Mouse (Mus musculus) naive thymus-derived CD4-positive, alpha-beta T cell, adult 2 months (primary cell): ENCODE results near the gene Olfr452.

Experiments
- DNase-seq: peaks from one replicate; pipeline ENCODE4 v3.0.0-alpha.2; 2011; ENCODE audit warnings: low read depth

Olfr452 gene

DNA sequence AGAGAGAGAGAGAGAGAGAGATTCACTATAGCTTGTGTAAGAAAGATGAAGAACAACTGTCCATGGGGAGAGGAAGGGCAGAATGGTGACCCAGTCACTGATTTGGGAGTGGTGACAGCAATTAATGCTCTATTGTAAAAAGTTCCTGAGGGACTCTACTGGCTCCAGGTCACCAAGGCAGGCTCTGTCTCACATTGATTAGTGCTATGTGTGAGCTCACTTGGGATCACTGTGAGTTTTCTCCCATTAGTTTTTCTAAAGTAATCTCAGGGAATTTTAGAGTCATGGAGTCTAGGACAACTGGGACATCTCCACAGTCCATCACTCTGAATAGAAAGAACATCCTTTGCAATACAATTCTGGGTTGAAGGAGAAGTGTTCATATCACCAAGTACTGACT, at the start of gene Olfr452:
Gene Olfr452 (plus strand): TSS at position 301 of the 400 bp plus-strand sequence.
- DNase-seq, result no peak

- no peak for DNase-seq
These were observed 45.8 kb upstream of the Olfr452 start, which contains the start of gene Olfr453 for GRCm38 (mm10) chr6:42739071-42739470. Olfr453 (plus strand) TSS chr6:42739371.

GRCm38 (mm10) chr6:42742303-42742702, 42.6 kb upstream of the Olfr452 start:
- DNase-seq, result no peak

DNA sequence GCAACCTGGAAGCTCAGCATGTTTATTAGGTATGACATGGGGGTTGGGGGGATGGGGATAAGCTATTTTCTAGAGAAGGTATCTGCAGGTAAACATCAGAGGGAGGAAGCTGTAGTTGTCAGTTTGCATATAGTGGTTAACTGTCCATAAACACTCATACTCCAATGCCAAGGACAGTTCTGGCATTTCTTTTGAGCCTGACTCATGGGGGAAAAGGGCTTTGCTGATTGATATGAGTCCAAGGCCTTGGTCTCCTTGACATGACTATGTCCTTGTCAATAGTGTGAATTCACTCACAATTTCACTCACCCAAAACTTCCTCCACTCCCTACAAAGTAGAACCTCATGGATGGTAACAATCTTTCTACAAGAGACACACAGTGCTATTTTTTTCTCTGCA, 37.0 kb upstream of the Olfr452 start:
- DNase-seq, result no peak

- no peak for DNase-seq
These were observed 28.8 kb upstream of the Olfr452 start, which contains the start of gene Olfr38 for GRCm38 (mm10) chr6:42756104-42756503. Olfr38 (plus strand) TSS chr6:42756404.

GRCm38 (mm10) chr6:42777066-42777465, 7.8 kb upstream of the Olfr452 start:
- no peak for DNase-seq

GRCm38 (mm10) chr6:42790247-42790948, 5.5 kb downstream of the Olfr452 start:
- DNase-seq, result no peak

DNA sequence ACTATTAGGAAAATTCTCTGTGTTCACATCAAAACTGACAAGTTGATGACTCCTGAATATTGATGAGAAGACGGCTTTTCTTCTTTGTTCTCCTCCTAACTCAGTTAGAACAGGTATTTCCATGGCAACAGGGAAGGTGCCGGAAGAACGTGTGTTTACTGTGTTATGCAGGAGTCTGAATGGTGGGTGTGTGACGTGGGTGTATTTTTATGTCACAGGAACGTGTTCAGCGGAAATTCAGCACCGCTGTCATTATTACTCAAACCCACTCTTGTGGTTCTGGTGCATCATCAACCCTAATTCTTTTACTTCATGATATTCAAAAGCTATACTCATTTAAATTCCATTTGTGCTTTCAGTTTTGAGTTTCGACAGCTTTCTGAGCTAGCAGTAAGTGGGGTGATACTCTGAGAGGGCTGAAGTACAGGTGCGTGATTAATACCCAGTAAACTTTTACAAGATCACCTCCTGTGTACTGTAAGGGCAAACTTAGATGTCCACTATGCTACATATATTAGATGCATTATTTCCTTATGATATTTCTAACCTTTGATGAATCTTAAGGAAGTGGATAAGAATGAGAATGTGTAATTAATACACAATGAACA, 6.2 kb downstream of the Olfr452 start:
- DNase-seq, result no peak

DNA sequence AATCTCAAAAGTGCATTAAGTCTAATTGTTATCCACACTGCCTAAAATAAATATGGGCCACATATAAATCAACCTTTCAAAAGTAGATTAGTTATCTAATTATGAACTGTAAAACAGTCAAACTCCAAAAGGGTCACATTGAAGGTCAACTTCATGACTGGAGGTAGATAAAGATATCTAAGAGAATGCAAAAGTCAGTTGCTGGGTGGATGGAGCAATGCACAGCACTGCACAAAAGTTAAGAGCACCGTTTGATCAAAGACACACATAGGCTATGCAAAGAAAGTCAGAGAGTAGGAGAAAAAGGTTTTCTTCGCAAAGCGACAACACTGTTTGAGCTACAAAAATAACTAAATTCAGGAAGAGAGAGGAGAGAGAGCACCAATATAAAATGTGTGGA, 10.1 kb downstream of the Olfr452 start:
- DNase-seq, result no peak

DNA sequence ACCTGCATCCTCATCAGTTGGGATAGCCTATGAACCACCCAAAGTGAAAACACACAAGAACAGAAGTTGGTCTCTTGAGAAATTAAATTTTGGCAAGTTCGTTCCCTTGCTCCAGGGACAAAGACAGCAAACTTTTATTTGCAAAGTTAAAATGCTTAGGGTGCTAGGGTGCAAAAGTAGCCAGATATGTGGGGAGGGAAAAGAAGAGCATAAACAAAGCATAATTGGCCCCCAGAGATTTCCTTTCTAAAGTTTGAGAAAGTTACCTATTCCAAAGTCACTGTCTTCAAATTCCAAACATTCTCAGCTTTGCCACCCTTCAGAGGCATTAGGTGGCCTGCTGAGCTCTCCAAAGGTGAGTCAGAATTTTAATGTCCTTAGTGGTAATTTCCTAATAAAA, 26.7 kb downstream of the Olfr452 start, which contains the start of gene Olfr450:
Gene Olfr450 (plus strand): TSS at position 301 of the 400 bp plus-strand sequence.
- no peak for DNase-seq

GRCm38 (mm10) chr6:42834084-42834483, 49.2 kb downstream of the Olfr452 start, which contains the start of gene Olfr449:
Olfr449 (plus strand) TSS chr6:42834384.
- DNase-seq, result no peak
